Mouse (Mus musculus): ENCODE results near the gene Ppp6r1.

- TF ChIP-seq CTCF (IDR thresholded peaks at IDR 0.05; ENCODE audit: low read depth, low read length): no peak
- no peak for TF ChIP-seq TAL1 (conservative IDR thresholded peaks at IDR 0.05; ENCODE audit: low read depth, low read length)
These were observed 54.9 kb downstream of the Ppp6r1 start, which contains the start of gene Ptprh for GRCm38 (mm10) chr7:4603873-4604272.

Measured in G1E (cell line).